Mouse (Mus musculus): ENCODE results near the gene Dscaml1. TPM values are rescaled to one million over a fixed set of nuclear protein-coding genes. Genes with fewer than 3 reads are reported as not detected.

The Dscaml1 gene
- polyA plus RNA-seq, 1 experiment = 0.80 TPM

GRCm38 (mm10) chr9:45645526-45645925, 219.1 kb downstream of the Dscaml1 start:
- Histone ChIP-seq H3K36me3 (ENCODE audit: control insufficient read depth, insufficient read depth, low read length) (no peaks in the 10 kb centered on the region), H3K27me3 (replicated peaks; ENCODE audit: control insufficient read depth, insufficient read depth, low read length) (no peaks in the 10 kb centered on the region), H3K4me3 (ENCODE audit: insufficient read depth, low read depth, low read length) (no peak overlapping the region), H3K27ac (ENCODE audit: insufficient read depth, low read depth, low read length) (no peak overlapping the region), H3K4me1 (ENCODE audit: control insufficient read depth, insufficient read depth, low read length) (no peaks in the 10 kb centered on the region)
- no peak for DNase-seq
- TF ChIP-seq CTCF (conservative IDR thresholded peaks at IDR 0.05; ENCODE audit: insufficient read depth, insufficient read length, low read depth, low read length) = no peak
- no peak for TF ChIP-seq POLR2A (IDR thresholded peaks at IDR 0.05; ENCODE audit: low read depth, low read length)
- WGBS = 58% methylated on average over 6 of the region's 6 CpGs

GRCm38 (mm10) chr9:45651078-45651809, 224.8 kb downstream of the Dscaml1 start:
- 54% methylated on average over 13 of the region's 13 CpGs for WGBS
- no peaks in the 10 kb centered on the region for H3K36me3 ChIP-seq (ENCODE audit: control insufficient read depth, insufficient read depth, low read length)
- DNase-seq = no peak
- no peak for TF ChIP-seq POLR2A (IDR thresholded peaks at IDR 0.05; ENCODE audit: low read depth, low read length)
- no peak for TF ChIP-seq CTCF (conservative IDR thresholded peaks at IDR 0.05; ENCODE audit: insufficient read depth, insufficient read length, low read depth, low read length)
- H3K27me3 ChIP-seq (replicated peaks; ENCODE audit: control insufficient read depth, insufficient read depth, low read length) = no peaks in the 10 kb centered on the region
- H3K4me1 ChIP-seq (ENCODE audit: control insufficient read depth, insufficient read depth, low read length) = no peaks in the 10 kb centered on the region
- H3K4me3 ChIP-seq (ENCODE audit: insufficient read depth, low read depth, low read length) = no peak overlapping the region
- H3K27ac ChIP-seq (ENCODE audit: insufficient read depth, low read depth, low read length) = no peak overlapping the region

- Histone ChIP-seq H3K36me3 (ENCODE audit: control insufficient read depth, insufficient read depth, low read length) (no peaks in the 10 kb centered on the region), H3K4me1 (ENCODE audit: control insufficient read depth, insufficient read depth, low read length) (no peaks in the 10 kb centered on the region), H3K27me3 (replicated peaks; ENCODE audit: control insufficient read depth, insufficient read depth, low read length) (no peaks in the 10 kb centered on the region), H3K27ac (ENCODE audit: insufficient read depth, low read depth, low read length) (no peak overlapping the region), H3K4me3 (ENCODE audit: insufficient read depth, low read depth, low read length) (no peak overlapping the region)
- TF ChIP-seq CTCF (conservative IDR thresholded peaks at IDR 0.05; ENCODE audit: insufficient read depth, insufficient read length, low read depth, low read length) = no peak
- no peak for TF ChIP-seq POLR2A (IDR thresholded peaks at IDR 0.05; ENCODE audit: low read depth, low read length)
- DNase-seq = no peak
- 65% methylated on average over 3 of the region's 3 CpGs for WGBS
These were observed 225.4 kb downstream of the Dscaml1 start for GRCm38 (mm10) chr9:45651810-45652177.

- no peaks in the 10 kb centered on the region for H3K4me1 ChIP-seq (ENCODE audit: control insufficient read depth, insufficient read depth, low read length)
- H3K4me3 ChIP-seq (ENCODE audit: insufficient read depth, low read depth, low read length) = no peak overlapping the region
- no peak overlapping the region for H3K27ac ChIP-seq (ENCODE audit: insufficient read depth, low read depth, low read length)
- no peaks in the 10 kb centered on the region for H3K27me3 ChIP-seq (replicated peaks; ENCODE audit: control insufficient read depth, insufficient read depth, low read length)
- no peak for DNase-seq
- TF ChIP-seq CTCF (conservative IDR thresholded peaks at IDR 0.05; ENCODE audit: insufficient read depth, insufficient read length, low read depth, low read length) (no peak), POLR2A (IDR thresholded peaks at IDR 0.05; ENCODE audit: low read depth, low read length) (no peak)
- no peaks in the 10 kb centered on the region for H3K36me3 ChIP-seq (ENCODE audit: control insufficient read depth, insufficient read depth, low read length)
- 19% methylated on average over 8 of the region's 9 CpGs for WGBS
These were observed 231.0 kb downstream of the Dscaml1 start for GRCm38 (mm10) chr9:45657172-45658062.

GRCm38 (mm10) chr9:45660191-45660590, 233.8 kb downstream of the Dscaml1 start:
- Histone ChIP-seq H3K36me3 (ENCODE audit: control insufficient read depth, insufficient read depth, low read length) (no peaks in the 10 kb centered on the region), H3K4me3 (ENCODE audit: insufficient read depth, low read depth, low read length) (no peak overlapping the region), H3K27ac (ENCODE audit: insufficient read depth, low read depth, low read length) (no peak overlapping the region), H3K4me1 (ENCODE audit: control insufficient read depth, insufficient read depth, low read length) (no peaks in the 10 kb centered on the region), H3K27me3 (replicated peaks; ENCODE audit: control insufficient read depth, insufficient read depth, low read length) (no peaks in the 10 kb centered on the region)
- DNase-seq = no peak
- TF ChIP-seq POLR2A (IDR thresholded peaks at IDR 0.05; ENCODE audit: low read depth, low read length) (no peak), CTCF (conservative IDR thresholded peaks at IDR 0.05; ENCODE audit: insufficient read depth, insufficient read length, low read depth, low read length) (no peak)
- 36% methylated on average over 3 of the region's 3 CpGs for WGBS

- no peaks in the 10 kb centered on the region for H3K4me1 ChIP-seq (ENCODE audit: control insufficient read depth, insufficient read depth, low read length)
- TF ChIP-seq CTCF (conservative IDR thresholded peaks at IDR 0.05; ENCODE audit: insufficient read depth, insufficient read length, low read depth, low read length) (no peak), POLR2A (IDR thresholded peaks at IDR 0.05; ENCODE audit: low read depth, low read length) (no peak)
- no peak for DNase-seq
- no peak overlapping the region for H3K4me3 ChIP-seq (ENCODE audit: insufficient read depth, low read depth, low read length)
- no peaks in the 10 kb centered on the region for H3K27me3 ChIP-seq (replicated peaks; ENCODE audit: control insufficient read depth, insufficient read depth, low read length)
- H3K36me3 ChIP-seq (ENCODE audit: control insufficient read depth, insufficient read depth, low read length) = no peaks in the 10 kb centered on the region
- H3K27ac ChIP-seq (ENCODE audit: insufficient read depth, low read depth, low read length) = no peak overlapping the region
- WGBS = 68% methylated on average over 5 of the region's 5 CpGs
These were observed 236.0 kb downstream of the Dscaml1 start for GRCm38 (mm10) chr9:45662471-45662870.

Data from kidney, adult 2 months (tissue).